In the genomic region with DNA sequence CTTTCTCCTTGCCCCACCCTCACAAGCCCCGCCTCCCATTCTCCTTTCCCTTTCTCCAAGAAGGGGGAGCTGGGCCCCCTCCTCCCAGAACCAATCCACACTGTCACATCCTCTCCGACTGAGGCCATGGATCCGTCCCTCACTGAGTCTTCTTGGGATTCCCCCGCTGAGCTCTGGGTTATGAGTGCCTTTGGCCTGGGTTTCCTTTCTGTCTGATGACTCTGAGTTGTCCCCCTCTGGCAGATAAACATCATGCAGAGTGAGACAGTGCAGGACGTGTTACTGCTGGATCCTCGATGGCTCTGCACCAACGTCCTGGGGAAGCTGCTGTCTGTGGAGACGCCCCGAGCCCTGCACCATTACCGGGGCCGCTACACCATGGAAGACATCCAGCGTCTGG, we compare ENCODE assay signal across 40 mouse cellular contexts. TPM values are rescaled to one million over a fixed set of nuclear protein-coding genes. Genes with fewer than 3 reads are reported as not detected.
DNase-seq lines count a peak whose midpoint lies in the region; ATAC-seq and TF ChIP-seq lines count a peak whose summit lies in the region.
"Had no signal": no experiment of that assay in that cellular context is flagged by ENCODE, and none has a peak within 500 bp of the region (broad histone marks: within the 10 kb centered on the region; RNA-seq: fewer than 3 reads in every experiment).

No protein-coding gene starts in this region.

- WGBS in kidney, postnatal 0 days, result 90% methylated on average over 12 of the region's 12 CpGs
- 94% methylated on average over 12 of the region's 12 CpGs for WGBS in midbrain, embryonic 15.5 days
- 93% methylated on average over 12 of the region's 12 CpGs for WGBS in midbrain, embryonic 10.5 days
- WGBS in stomach, postnatal 0 days, result 85% methylated on average over 12 of the region's 12 CpGs

- no peak overlapping the region for H3K4me3 ChIP-seq in kidney, postnatal 0 days (replicated peaks; ENCODE audit: low read depth, low read length)
- H3K4me3 ChIP-seq in midbrain, embryonic 15.5 days, result no peak overlapping the region
- no peak overlapping the region for H3K4me3 ChIP-seq in midbrain, embryonic 10.5 days
- no peak overlapping the region for H3K4me3 ChIP-seq in stomach, postnatal 0 days (ENCODE audit: low read depth, low read length)
- H3K4me3 ChIP-seq: embryonic facial prominence, embryonic 12.5 days; forebrain, embryonic 10.5 days; heart, embryonic 10.5 days; myocyte; neural tube, embryonic 15.5 days; stomach, embryonic 15.5 days had no signal

- H3K4me2 ChIP-seq in kidney, postnatal 0 days (ENCODE audit: low read length), result no peak overlapping the region
- no peak overlapping the region for H3K4me2 ChIP-seq in midbrain, embryonic 15.5 days
- H3K4me2 ChIP-seq in stomach, postnatal 0 days (replicated peaks; ENCODE audit: low read depth), result no peak overlapping the region
- H3K4me2 ChIP-seq: embryonic facial prominence, embryonic 12.5 days; neural tube, embryonic 15.5 days; stomach, embryonic 15.5 days had no signal

- intact Hi-C loops in heart, postnatal 10 days (cut with DNase I), result no loop called here

- ATAC-seq in kidney, postnatal 0 days (replicated peaks; ENCODE audit: low FRiP score, low read depth), result 0 out of 2 replicates have a peak, but pooled peaks have one; percentile 42
- 0 out of 2 replicates have a peak, but pooled peaks have one; percentile 37 for ATAC-seq in midbrain, embryonic 15.5 days (replicated peaks)
- ATAC-seq in stomach, postnatal 0 days (ENCODE audit: low FRiP score, low TSS enrichment), result peak; percentile 32; the same call in 1 of the 2 replicates
- ATAC-seq: forebrain, postnatal 0 days; intestine, postnatal 0 days; midbrain, embryonic 16.5 days had no signal

- no peaks in the 10 kb centered on the region for H3K4me1 ChIP-seq in kidney, postnatal 0 days (replicated peaks; ENCODE audit: insufficient read depth, low read length)
- H3K4me1 ChIP-seq in midbrain, embryonic 15.5 days, result no peaks in the 10 kb centered on the region
- H3K4me1 ChIP-seq in midbrain, embryonic 10.5 days, result no peaks in the 10 kb centered on the region
- H3K4me1 ChIP-seq in stomach, postnatal 0 days (replicated peaks; ENCODE audit: control insufficient read depth, insufficient read depth), result no peaks in the 10 kb centered on the region
- H3K4me1 ChIP-seq: embryonic facial prominence, embryonic 12.5 days; forebrain, embryonic 10.5 days; heart, embryonic 10.5 days; neural tube, embryonic 15.5 days; stomach, embryonic 15.5 days had no signal

- TF ChIP-seq CTCF in kidney, postnatal 0 days (IDR thresholded peaks at IDR 0.05; ENCODE audit: low read depth), result no peak
- no peak for TF ChIP-seq CTCF in stomach, postnatal 0 days (IDR thresholded peaks at IDR 0.05; ENCODE audit: low read depth)

- no peak overlapping the region for H3K9ac ChIP-seq in kidney, postnatal 0 days (ENCODE audit: low read depth, low read length)
- H3K9ac ChIP-seq in midbrain, embryonic 15.5 days, result no peak overlapping the region
- H3K9ac ChIP-seq in stomach, postnatal 0 days (ENCODE audit: low read length), result no peak overlapping the region
- H3K9ac ChIP-seq: embryonic facial prominence, embryonic 12.5 days; forebrain, postnatal 0 days; liver, embryonic 14.5 days; neural tube, embryonic 15.5 days; stomach, embryonic 15.5 days had no signal

- no peaks in the 10 kb centered on the region for H3K9me3 ChIP-seq in kidney, postnatal 0 days (replicated peaks; ENCODE audit: low read length)
- no peaks in the 10 kb centered on the region for H3K9me3 ChIP-seq in midbrain, embryonic 15.5 days
- H3K9me3 ChIP-seq in midbrain, embryonic 10.5 days (replicated peaks), result no peaks in the 10 kb centered on the region
- H3K9me3 ChIP-seq in stomach, postnatal 0 days (ENCODE audit: control insufficient read depth, low read length), result no peaks in the 10 kb centered on the region
- H3K9me3 ChIP-seq: embryonic facial prominence, embryonic 12.5 days; forebrain, embryonic 10.5 days; heart, embryonic 10.5 days; neural tube, embryonic 15.5 days; stomach, embryonic 15.5 days had no signal

- H3K36me3 ChIP-seq in kidney, postnatal 0 days (ENCODE audit: insufficient read depth, low read length), result peaks cover 33% of the 10 kb centered on the region
- peaks cover 42% of the 10 kb centered on the region for H3K36me3 ChIP-seq in midbrain, embryonic 15.5 days (replicated peaks)
- H3K36me3 ChIP-seq in midbrain, embryonic 10.5 days, result peaks cover 58% of the 10 kb centered on the region
- H3K36me3 ChIP-seq in stomach, postnatal 0 days (ENCODE audit: control insufficient read depth, insufficient read depth, low read length), result peaks cover 9% of the 10 kb centered on the region; the same call in 1 of the 2 replicates

- H3K27ac ChIP-seq in kidney, postnatal 0 days, result no peak overlapping the region
- H3K27ac ChIP-seq in midbrain, embryonic 15.5 days, result no peak overlapping the region
- H3K27ac ChIP-seq in midbrain, embryonic 10.5 days (replicated peaks), result no peak overlapping the region
- no peak overlapping the region for H3K27ac ChIP-seq in stomach, postnatal 0 days (replicated peaks)
- H3K27ac ChIP-seq: embryonic facial prominence, embryonic 12.5 days; forebrain, embryonic 10.5 days; heart, embryonic 10.5 days; liver, embryonic 14.5 days; neural tube, embryonic 15.5 days; stomach, embryonic 15.5 days had no signal

- DNase-seq in heart, adult 11 months, result peak; percentile 85
- no peak for DNase-seq in heart, postnatal 10 days
- no peak for DNase-seq in kidney, postnatal 0 days (ENCODE audit: low spot score)
- no peak for DNase-seq in kidney, postnatal 14 days
- DNase-seq in midbrain, embryonic 10.5 days (ENCODE audit: low spot score), result no peak
- no peak for DNase-seq in stomach, postnatal 0 days (ENCODE audit: low spot score)
- DNase-seq in gastrocnemius, postnatal 4 days (ENCODE audit: low spot score in 2 of 2), result no peak
- DNase-seq: adrenal gland, postnatal 14 days; cerebellum, adult 11 months; cerebellum, adult 9-10 months; cerebellum, postnatal 36 days; forebrain, postnatal 0 days; heart, postnatal 4 days; kidney, adult 9 months; kidney, postnatal 25 days; liver; lung, adult 2 months; retina, postnatal 1 day; right cerebral cortex, postnatal 14 days; thymus, adult 18-20 months; thymus, postnatal 25 days had no signal

- no peak for TF ChIP-seq EP300 in stomach, postnatal 0 days (optimal IDR thresholded peaks at IDR 0.05)

- no peaks in the 10 kb centered on the region for H3K27me3 ChIP-seq in kidney, postnatal 0 days (ENCODE audit: insufficient read depth, low read length)
- no peaks in the 10 kb centered on the region for H3K27me3 ChIP-seq in midbrain, embryonic 15.5 days (replicated peaks)
- H3K27me3 ChIP-seq in midbrain, embryonic 10.5 days (ENCODE audit: low read depth, poor library complexity, severe bottlenecking), result no peaks in the 10 kb centered on the region
- no peaks in the 10 kb centered on the region for H3K27me3 ChIP-seq in stomach, postnatal 0 days (ENCODE audit: control insufficient read depth, insufficient read depth, low read length)
- H3K27me3 ChIP-seq: embryonic facial prominence, embryonic 12.5 days; neural tube, embryonic 15.5 days; stomach, embryonic 15.5 days had no signal

RNA-seq across cellular contexts. Expression of gene BC051665, which starts 25.8 kb away (rescaled TPM):
- total RNA-seq in heart, postnatal 10 days (2021), result not detected
- not detected in 2 replicates for polyA plus RNA-seq in kidney, postnatal 0 days (2015; fragmentation: Nextera tagmentation; extraction: Ambion mirVana)
- not detected in 2 replicates for polyA plus RNA-seq in midbrain, embryonic 15.5 days (2015; fragmentation: Nextera tagmentation; extraction: Ambion mirVana)
- not detected in 2 replicates for polyA plus RNA-seq in midbrain, embryonic 10.5 days (2016; fragmentation: Nextera tagmentation; extraction: Ambion mirVana)
- polyA plus RNA-seq in stomach, postnatal 0 days (2015; fragmentation: Nextera tagmentation; extraction: Ambion mirVana), result not detected in 2 replicates
- total RNA-seq in gastrocnemius, postnatal 4 days (2021), result not detected
- total RNA-seq: adrenal gland, postnatal 14 days; forebrain, postnatal 0 days; gastrocnemius, adult 8-10 months; heart, postnatal 4 days; layer of hippocampus, adult 18-20 months; layer of hippocampus, postnatal 10 days; left cerebral cortex, adult 18-20 months; left cerebral cortex, postnatal 25 days; megakaryocyte, adult 5-6 weeks had no signal
- polyA plus RNA-seq: embryonic facial prominence, embryonic 12.5 days; forebrain, embryonic 10.5 days; forebrain, postnatal 0 days; gonadal fat pad, adult 2 months; heart, embryonic 10.5 days; heart, embryonic 16.5 days; intestine, postnatal 0 days; liver, embryonic 14.5 days; lung, adult 2 months; midbrain, embryonic 16.5 days; myocyte; neural tube, embryonic 15.5 days; small intestine, adult 2 months; stomach, embryonic 15.5 days had no signal

RNA-seq across cellular contexts. Expression of gene Ctsll3, which starts 42.3 kb away (rescaled TPM):
- not detected for total RNA-seq in heart, postnatal 10 days (2021)
- polyA plus RNA-seq in kidney, postnatal 0 days (2015; fragmentation: Nextera tagmentation; extraction: Ambion mirVana), result not detected in 2 replicates
- not detected in 2 replicates for polyA plus RNA-seq in midbrain, embryonic 15.5 days (2015; fragmentation: Nextera tagmentation; extraction: Ambion mirVana)
- polyA plus RNA-seq in midbrain, embryonic 10.5 days (2016; fragmentation: Nextera tagmentation; extraction: Ambion mirVana), result not detected in 2 replicates
- 0.82 and 0.90 TPM in 2 replicates for polyA plus RNA-seq in stomach, postnatal 0 days (2015; fragmentation: Nextera tagmentation; extraction: Ambion mirVana)
- total RNA-seq in gastrocnemius, postnatal 4 days (2021), result not detected
- total RNA-seq: adrenal gland, postnatal 14 days; forebrain, postnatal 0 days; gastrocnemius, adult 8-10 months; heart, postnatal 4 days; layer of hippocampus, adult 18-20 months; layer of hippocampus, postnatal 10 days; left cerebral cortex, adult 18-20 months; left cerebral cortex, postnatal 25 days; megakaryocyte, adult 5-6 weeks had no signal
- polyA plus RNA-seq: embryonic facial prominence, embryonic 12.5 days; forebrain, embryonic 10.5 days; forebrain, postnatal 0 days; gonadal fat pad, adult 2 months; heart, embryonic 10.5 days; heart, embryonic 16.5 days; intestine, postnatal 0 days; liver, embryonic 14.5 days; lung, adult 2 months; midbrain, embryonic 16.5 days; myocyte; neural tube, embryonic 15.5 days; small intestine, adult 2 months; stomach, embryonic 15.5 days had no signal
